Mouse (Mus musculus) gastrocnemius, postnatal 25 days (tissue): ENCODE data around the gene Scgb2b2. TPM values are rescaled to one million over a fixed set of nuclear protein-coding genes. Genes with fewer than 3 reads are reported as not detected.

ENCODE experiments used
- DNase-seq: peaks from one replicate; pipeline ENCODE4 v3.0.0; 2022
- long read RNA-seq, 2 experiments: library from polyadenylated mRNA; stranded (forward); transcript quantifications; one replicate each; pipeline ENCODE4 v2.0.0; 2021
- total RNA-seq, 2 experiments: library from RNA; stranded (reverse); gene quantifications; 1 replicate in 1 of 2; 2 replicates in 1 of 2; pipeline ENCODE4 v1.2.3; 2021

Gene Scgb2b2
- total RNA-seq: not detected
- long read RNA-seq, experiment 1: 0 reads
- long read RNA-seq, experiment 2: 0 reads

GRCm38 (mm10) chr7:31290208-31290607 is at the start of gene Scgb2b2:
Gene Scgb2b2, plus strand, starts transcription at chr7:31290508.
- DNase-seq: no peak

- no peak for DNase-seq
These were observed 1.4 kb downstream of the Scgb2b2 start, which contains the start of gene Scgb1b2 for GRCm38 (mm10) chr7:31291721-31292120. Gene Scgb1b2, minus strand, starts transcription at chr7:31291821.

Other genes with a start within 250 kb of the Scgb2b2 start
- 10 to 100 TPM in 1 of 2 experiments, 1 to 10 TPM in 1; 9.5 to 13.6 TPM for gene Fxyd5, start 248.0 kb upstream of the Scgb2b2 start, total RNA-seq
- gene Fxyd7, start 239.0 kb upstream of the Scgb2b2 start, total RNA-seq: 1 to 10 TPM; 1.9 to 2.1 TPM
- gene Fxyd1, start 233.3 kb upstream of the Scgb2b2 start, total RNA-seq: 1,000 to 10,000 TPM; 1,050 to 1,262 TPM
- 1 to 10 TPM; 4.1 to 5.4 TPM for gene Lgi4, start 231.2 kb upstream of the Scgb2b2 start, total RNA-seq
- 1 to 10 TPM; 1.7 to 3.2 TPM for gene Fxyd3, start 213.8 kb upstream of the Scgb2b2 start, total RNA-seq
- gene Hpn, start 175.2 kb upstream of the Scgb2b2 start, total RNA-seq: 10 to 100 TPM; 15.5 to 17.3 TPM
- gene Scn1b, start 163.5 kb upstream of the Scgb2b2 start, total RNA-seq: 100 to 1,000 TPM; 787 to 821 TPM
- gene Gramd1a, start 134.6 kb upstream of the Scgb2b2 start, total RNA-seq: 10 to 100 TPM; 40.5 to 41.2 TPM
- gene Scgb1b2, start 1.3 kb downstream of the Scgb2b2 start, total RNA-seq: not detected
- not detected for gene Scgb2b3, start 71.6 kb downstream of the Scgb2b2 start, total RNA-seq
- not detected for gene Scgb1b3, start 85.1 kb downstream of the Scgb2b2 start, total RNA-seq